Mouse (Mus musculus) stomach, postnatal 0 days (tissue): Measurements from ENCODE around the gene Aif1. TPM values are rescaled to one million over a fixed set of nuclear protein-coding genes. Genes with fewer than 3 reads are reported as not detected.

Experiments
- ATAC-seq: fragments of 200-750 bp; cut with Nextera tagmentation; 2 replicates; pipeline ENCODE4 v1.8.0; 2017; ENCODE audit not compliant: low FRiP score, low TSS enrichment
- DNase-seq: peaks from one replicate; pipeline ENCODE4 v3.0.0-alpha.2; 2016; ENCODE audit warnings: low spot score
- H3K27ac ChIP-seq: fragments of 300-500 bp; sonication (generic); replicated peaks from 2 replicates; pipeline ENCODE4 v1.5.1; 2014; ENCODE audit warnings: mild to moderate bottlenecking, control low read depth
- H3K27me3 ChIP-seq: fragments of 300-500 bp; sonication (generic); 2 replicates; pipeline ENCODE4 v1.6.1; 2014; ENCODE audit warnings: low read length; ENCODE audit not compliant: control insufficient read depth, insufficient read depth
- H3K36me3 ChIP-seq: fragments of 300-500 bp; sonication (generic); 2 replicates; pipeline ENCODE4 v1.6.1; 2014; ENCODE audit warnings: low read length, mixed read lengths; ENCODE audit not compliant: control insufficient read depth, insufficient read depth
- H3K4me1 ChIP-seq: fragments of 300-500 bp; sonication (generic); replicated peaks from 2 replicates; pipeline ENCODE4 v1.6.1; 2014; ENCODE audit warnings: antibody characterized with exemption; ENCODE audit not compliant: control insufficient read depth, insufficient read depth
- H3K4me2 ChIP-seq: fragments of 300-500 bp; sonication (generic); replicated peaks from 2 replicates; pipeline ENCODE4 v1.6.1; 2014; ENCODE audit warnings: low read depth, mild to moderate bottlenecking, control low read depth, moderate library complexity
- H3K4me3 ChIP-seq: fragments of 300-500 bp; sonication (generic); 2 replicates; pipeline ENCODE4 v1.5.1; 2014; ENCODE audit warnings: low read depth, low read length, control low read depth
- H3K9ac ChIP-seq: fragments of 300-500 bp; sonication (generic); 2 replicates; pipeline ENCODE4 v1.6.1; 2014; ENCODE audit warnings: mild to moderate bottlenecking, low read length, control low read depth, mixed read lengths
- H3K9me3 ChIP-seq: fragments of 300-500 bp; sonication (generic); 2 replicates; pipeline ENCODE4 v1.6.1; 2016; ENCODE audit warnings: low read length; ENCODE audit not compliant: control insufficient read depth
- CTCF ChIP-seq: IDR thresholded peaks from 2 replicates; pipeline ENCODE4 v1.5.1; 2016; ENCODE audit warnings: antibody characterized with exemption, low read depth, mild to moderate bottlenecking, moderate library complexity
- EP300 ChIP-seq: optimal IDR thresholded peaks from 2 replicates; pipeline ENCODE3; 2016; ENCODE audit warnings: antibody characterized with exemption
- WGBS: fragments of 180-500 bp; shearing (Covaris S2); extraction: QIAGEN DNeasy Blood & Tissue Kit; methylation state at CpG from one replicate; pipeline ENCODE4 v1.1.7; 2014; 5-methylcytosine and 5-hydroxymethylcytosine counted together
- polyA plus RNA-seq: library from polyadenylated mRNA; unstranded; fragments of >200 nt; fragmentation: Nextera tagmentation; extraction: Ambion mirVana; gene quantifications from 2 replicates; pipeline ENCODE4 v1.2.1, GENCODE M21; 2015

The Aif1 gene
- polyA plus RNA-seq, 1 experiment from 2014 or later: 24.3 TPM

DNA sequence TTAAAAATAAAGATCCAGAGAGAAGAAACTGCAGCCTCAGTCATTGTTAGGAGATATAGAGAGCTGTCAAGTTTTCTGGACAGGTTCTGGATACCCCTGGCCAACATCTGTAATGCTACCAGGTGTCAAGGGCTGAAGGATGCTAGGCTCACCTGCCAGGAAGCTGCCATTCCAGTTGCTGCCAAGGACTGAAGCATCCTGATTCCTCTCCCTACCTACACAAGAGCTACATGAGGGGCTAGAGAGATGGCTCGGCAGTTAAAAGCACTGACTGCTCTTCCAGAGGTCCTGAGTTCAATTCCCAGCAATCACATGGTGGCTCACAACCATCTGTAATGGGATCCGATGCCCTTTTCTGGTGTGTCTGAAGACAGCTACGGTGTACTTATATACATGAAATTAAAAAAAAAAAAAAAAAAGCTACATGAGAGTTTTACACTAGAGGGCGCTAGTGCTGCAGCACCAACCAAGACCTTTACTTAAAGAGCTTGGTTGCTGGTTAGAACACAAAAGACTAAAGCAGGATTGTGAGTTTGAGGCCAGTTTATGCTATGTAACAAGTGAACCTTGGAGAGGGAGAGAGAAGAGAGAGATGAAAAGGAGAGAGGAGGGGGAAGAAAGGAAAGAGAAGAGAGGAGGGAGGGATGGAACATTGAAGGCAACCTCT, 7.2 kb downstream of the Aif1 start:
- no peak overlapping the region for H3K4me3 ChIP-seq
- TF ChIP-seq CTCF (peak; percentile 80), EP300 (no peak)
- no peak overlapping the region for H3K9ac ChIP-seq
- H3K36me3 ChIP-seq: no peaks in the 10 kb centered on the region
- no peak overlapping the region for H3K4me2 ChIP-seq
- H3K27me3 ChIP-seq: no peaks in the 10 kb centered on the region
- ATAC-seq (no peak), DNase-seq (no peak)
- 14% methylated on average over 4 of the region's 4 CpGs for WGBS
- no peaks in the 10 kb centered on the region for H3K9me3 ChIP-seq
- peaks cover 3% of the 10 kb centered on the region; the same call in 1 of the 2 replicates for H3K4me1 ChIP-seq
- no peak overlapping the region for H3K27ac ChIP-seq

GRCm38 (mm10) chr17:35167794-35168193, 8.1 kb downstream of the Aif1 start:
- no peak overlapping the region for H3K4me2 ChIP-seq
- no peaks in the 10 kb centered on the region for H3K27me3 ChIP-seq
- no peak overlapping the region for H3K27ac ChIP-seq
- H3K9me3 ChIP-seq: no peaks in the 10 kb centered on the region
- WGBS: 84% methylated on average over 7 of the region's 7 CpGs
- no peak for TF ChIP-seq CTCF
- TF ChIP-seq EP300: no peak
- DNase-seq: no peak
- H3K4me3 ChIP-seq: no peak overlapping the region
- no peaks in the 10 kb centered on the region for H3K36me3 ChIP-seq
- no peak for ATAC-seq
- H3K9ac ChIP-seq: no peak overlapping the region
- H3K4me1 ChIP-seq: peaks cover 5% of the 10 kb centered on the region

DNA sequence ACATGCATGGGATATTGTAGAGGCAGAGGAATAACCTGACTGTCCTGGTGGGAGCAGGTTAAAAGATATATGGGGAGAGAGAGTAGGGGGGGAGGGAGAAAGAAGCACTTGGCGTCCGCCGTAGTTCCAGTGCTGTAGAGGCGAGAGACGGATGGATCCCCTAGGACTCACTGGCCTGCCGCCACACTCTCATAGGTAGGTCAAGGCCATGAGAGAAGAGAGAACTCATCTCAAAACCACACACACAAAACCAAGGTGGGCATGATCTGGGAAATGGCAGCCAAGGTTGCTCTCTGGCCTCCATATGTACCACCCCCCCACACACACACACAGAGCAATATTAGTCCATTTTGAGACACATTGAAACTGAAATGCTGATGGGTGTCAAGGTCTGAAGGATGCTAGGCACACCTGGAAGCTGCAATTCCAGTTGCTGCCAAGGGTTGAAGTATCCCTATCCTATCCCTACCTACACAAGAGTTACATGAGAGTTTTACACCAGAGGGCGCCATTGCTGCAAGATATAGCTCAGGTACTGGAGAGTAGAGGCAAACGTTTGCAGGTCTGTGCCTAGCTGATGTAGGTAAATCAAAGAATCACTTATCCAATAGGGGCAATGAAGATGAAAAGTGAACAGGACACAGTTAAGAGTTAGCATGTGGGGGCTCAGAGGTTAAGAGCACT, 9.4 kb downstream of the Aif1 start:
- Histone ChIP-seq H3K27me3 (no peaks in the 10 kb centered on the region), H3K36me3 (peaks cover 6% of the 10 kb centered on the region; the same call in 1 of the 2 replicates), H3K4me1 (peaks cover 5% of the 10 kb centered on the region), H3K9me3 (no peaks in the 10 kb centered on the region), H3K27ac (0 out of 2 replicates have a peak overlapping the region, but pooled peaks have one; percentile 30), H3K4me3 (no peak overlapping the region), H3K4me2 (no peak overlapping the region), H3K9ac (no peak overlapping the region)
- peak; percentile 8; the same call in 1 of the 2 replicates for ATAC-seq
- peak; percentile 73 for DNase-seq
- WGBS: 64% methylated on average over 8 of the region's 8 CpGs
- peak; percentile 84 for TF ChIP-seq CTCF
- TF ChIP-seq EP300: no peak

GRCm38 (mm10) chr17:35165451-35166155, 10.3 kb downstream of the Aif1 start:
- 16% methylated on average over 12 of the region's 12 CpGs for WGBS
- Histone ChIP-seq H3K4me2 (peak overlapping the region; percentile 48), H3K36me3 (peaks cover 13% of the 10 kb centered on the region), H3K4me3 (peak overlapping the region; percentile 100), H3K27me3 (no peaks in the 10 kb centered on the region), H3K9me3 (no peaks in the 10 kb centered on the region), H3K9ac (peak overlapping the region; percentile 64), H3K4me1 (peaks cover 5% of the 10 kb centered on the region), H3K27ac (peak overlapping the region; percentile 96)
- DNase-seq: no peak
- peak; percentile 84; the same call in 1 of the 2 replicates for ATAC-seq
- TF ChIP-seq EP300 (no peak), CTCF (no peak)

DNA sequence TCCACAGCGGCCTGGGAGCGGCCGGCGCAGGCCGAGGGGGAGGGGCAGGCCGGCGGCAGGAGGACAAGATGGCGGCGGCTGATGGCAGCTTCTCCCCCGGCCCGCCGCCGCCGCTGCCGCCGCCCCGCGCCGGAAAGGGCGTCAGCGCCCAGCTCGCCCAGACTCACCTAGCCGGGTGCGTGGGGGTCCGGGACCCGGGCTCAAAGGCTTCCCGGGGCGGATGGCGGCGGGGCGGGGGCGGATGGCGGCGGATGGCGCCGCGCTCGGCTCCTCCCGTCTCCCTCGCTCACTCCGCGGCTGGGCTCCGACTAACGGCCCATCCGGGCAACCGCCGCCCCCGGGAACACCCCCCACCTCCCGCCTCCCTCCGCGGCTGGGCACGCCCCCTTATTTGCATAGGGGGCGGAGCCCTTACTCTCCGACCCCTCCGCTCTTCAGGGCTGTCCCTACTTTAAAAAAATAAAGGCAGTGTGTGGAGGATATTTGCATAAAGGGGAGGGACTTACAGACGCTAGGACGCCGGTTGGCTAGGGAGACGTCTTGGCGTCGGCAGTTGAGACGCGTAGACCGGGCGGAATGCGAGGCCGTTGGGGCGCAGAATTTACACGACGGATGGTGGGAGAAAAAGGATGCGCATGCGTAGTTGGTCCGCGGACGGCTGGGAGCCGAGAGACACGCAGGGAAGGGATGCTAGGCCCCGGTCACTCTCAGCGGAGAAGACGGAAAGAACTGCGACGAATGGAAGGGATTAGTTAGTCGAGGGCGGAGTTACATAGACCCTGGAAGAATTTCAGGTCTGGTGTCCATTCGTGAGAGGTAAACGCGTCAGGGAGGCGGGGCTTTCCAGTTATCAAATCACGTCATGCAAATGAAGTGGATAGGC, 11.1 kb downstream of the Aif1 start, which contains the start of gene Prrc2a:
Gene Prrc2a, minus strand, starts transcription at position 330 of the 883 bp plus-strand sequence.
- TF ChIP-seq EP300: no peak
- TF ChIP-seq CTCF: peak; percentile 4; the same call in 1 of the 2 replicates
- under 1% methylated on average over 62 of the region's 89 CpGs for WGBS

More for the DNA sequence above, 11.1 kb downstream of the Aif1 start, which contains the start of gene Prrc2a:
- H3K9me3 ChIP-seq: no peaks in the 10 kb centered on the region
- peak within 1 kb of the TSS; percentile 100 for H3K4me3 ChIP-seq
- DNase-seq (peak; percentile 97), ATAC-seq (peak; percentile 97)
- H3K27me3 ChIP-seq: no peaks in the 10 kb centered on the region
- H3K4me1 ChIP-seq: peaks cover 5% of the 10 kb centered on the region
- H3K9ac ChIP-seq: peak within 1 kb of the TSS; percentile 99
- H3K4me2 ChIP-seq: peak within 1 kb of the TSS; percentile 78
- H3K36me3 ChIP-seq: peaks cover 21% of the 10 kb centered on the region
- H3K27ac ChIP-seq: peak within 1 kb of the TSS; percentile 98
